Mouse (Mus musculus) kidney, embryonic 15.5 days (tissue): ENCODE measurements around the gene Creld2. TPM values are rescaled to one million over a fixed set of nuclear protein-coding genes. Genes with fewer than 3 reads are reported as not detected.

Source experiments
- ATAC-seq: fragments of 200-750 bp; cut with Nextera tagmentation; replicated peaks from 2 replicates; pipeline ENCODE4 v1.8.0; 2017; ENCODE audit warnings: moderate TSS enrichment; ENCODE audit not compliant: low FRiP score
- H3K27ac ChIP-seq: fragments of 300-500 bp; sonication (generic); 2 replicates; pipeline ENCODE4 v1.5.1; 2015; ENCODE audit warnings: mild to moderate bottlenecking, inconsistent platforms
- H3K27me3 ChIP-seq: fragments of 300-500 bp; sonication (generic); 2 replicates; pipeline ENCODE4 v1.6.1; 2015; ENCODE audit warnings: inconsistent platforms
- H3K36me3 ChIP-seq: fragments of 300-500 bp; sonication (generic); 2 replicates; pipeline ENCODE4 v1.6.1; 2015; ENCODE audit warnings: inconsistent platforms
- H3K4me1 ChIP-seq: fragments of 300-500 bp; sonication (generic); 2 replicates; pipeline ENCODE4 v1.6.1; 2015; ENCODE audit warnings: inconsistent platforms
- H3K4me2 ChIP-seq: fragments of 300-500 bp; sonication (generic); 2 replicates; pipeline ENCODE4 v1.6.1; 2015; ENCODE audit warnings: moderate library complexity, mild to moderate bottlenecking, inconsistent platforms
- H3K4me3 ChIP-seq: fragments of 300-500 bp; sonication (generic); replicated peaks from 2 replicates; pipeline ENCODE4 v1.5.1; 2015; ENCODE audit warnings: mild to moderate bottlenecking, inconsistent platforms
- H3K9ac ChIP-seq: fragments of 300-500 bp; sonication (generic); 2 replicates; pipeline ENCODE4 v1.6.1; 2015; ENCODE audit warnings: mild to moderate bottlenecking, inconsistent platforms
- H3K9me3 ChIP-seq: fragments of 300-500 bp; sonication (generic); replicated peaks from 2 replicates; pipeline ENCODE4 v1.6.1; 2016; ENCODE audit warnings: inconsistent platforms
- WGBS: fragments of 180-500 bp; shearing (Covaris S2); methylation state at CpG from one replicate; pipeline ENCODE4 v1.1.7; 2015; ENCODE audit warnings: mixed read lengths; 5-methylcytosine and 5-hydroxymethylcytosine counted together
- polyA plus RNA-seq: library from polyadenylated mRNA; unstranded; fragments of >200 nt; fragmentation: Nextera tagmentation; extraction: Ambion mirVana; gene quantifications from 2 replicates; pipeline ENCODE4 v1.2.1, GENCODE M21; 2015

Creld2 gene
- polyA plus RNA-seq, 1 experiment from 2014 or later, result 104 TPM

DNA sequence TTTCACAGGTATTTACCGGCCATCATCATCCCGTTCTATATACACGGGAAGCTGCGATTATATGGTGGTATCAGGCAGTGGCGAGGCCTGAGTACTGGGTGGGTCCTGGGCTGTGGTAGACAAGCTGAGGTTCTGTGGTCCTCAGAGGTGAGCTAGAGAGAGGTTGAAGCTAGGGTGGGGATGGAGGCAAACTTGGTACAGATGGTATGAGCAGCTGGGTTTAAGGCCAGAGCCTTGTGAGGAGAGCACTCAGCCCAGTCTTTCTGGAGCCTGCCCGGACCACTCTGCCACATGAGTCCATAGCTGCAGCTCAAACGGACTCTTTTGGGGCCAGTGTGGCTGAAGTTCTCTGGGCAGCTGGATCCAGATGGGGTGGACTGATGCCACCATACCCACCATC, 37.9 kb downstream of the Creld2 start:
- H3K27me3 ChIP-seq, result no peaks in the 10 kb centered on the region
- no peaks in the 10 kb centered on the region for H3K36me3 ChIP-seq
- H3K4me2 ChIP-seq, result no peak overlapping the region
- no peak overlapping the region for H3K9ac ChIP-seq
- H3K4me3 ChIP-seq, result no peak overlapping the region
- WGBS, result 92% methylated on average over 7 of the region's 7 CpGs
- H3K4me1 ChIP-seq, result peaks cover 31% of the 10 kb centered on the region
- ATAC-seq, result no peak
- H3K9me3 ChIP-seq, result no peaks in the 10 kb centered on the region
- H3K27ac ChIP-seq, result no peak overlapping the region

DNA sequence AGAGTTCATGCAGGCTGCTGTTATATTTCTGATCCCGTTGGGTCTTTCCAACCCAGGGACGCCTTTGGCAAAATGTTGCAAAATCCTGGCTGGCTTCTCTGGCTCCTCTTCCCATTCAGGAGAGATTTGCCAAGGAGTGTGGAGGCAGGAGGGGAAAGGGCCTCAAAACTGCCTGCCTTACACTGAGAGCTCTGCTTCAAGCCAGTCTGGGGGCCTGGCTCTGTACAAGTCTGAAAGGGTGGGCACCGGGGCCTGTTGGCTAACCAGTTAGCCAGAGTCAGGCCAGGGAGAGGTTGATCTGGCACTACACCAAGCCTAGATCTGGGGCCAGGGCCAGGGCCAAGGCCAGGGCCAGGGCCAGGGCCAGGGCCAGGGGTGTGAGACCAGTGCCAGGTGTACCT, 38.7 kb downstream of the Creld2 start:
- WGBS, result 91% methylated on average over 3 of the region's 3 CpGs
- Histone ChIP-seq H3K4me3 (no peak overlapping the region), H3K27me3 (no peaks in the 10 kb centered on the region), H3K4me1 (peaks cover 31% of the 10 kb centered on the region), H3K4me2 (no peak overlapping the region), H3K9ac (no peak overlapping the region), H3K36me3 (no peaks in the 10 kb centered on the region), H3K9me3 (no peaks in the 10 kb centered on the region), H3K27ac (no peak overlapping the region)
- no peak for ATAC-seq

DNA sequence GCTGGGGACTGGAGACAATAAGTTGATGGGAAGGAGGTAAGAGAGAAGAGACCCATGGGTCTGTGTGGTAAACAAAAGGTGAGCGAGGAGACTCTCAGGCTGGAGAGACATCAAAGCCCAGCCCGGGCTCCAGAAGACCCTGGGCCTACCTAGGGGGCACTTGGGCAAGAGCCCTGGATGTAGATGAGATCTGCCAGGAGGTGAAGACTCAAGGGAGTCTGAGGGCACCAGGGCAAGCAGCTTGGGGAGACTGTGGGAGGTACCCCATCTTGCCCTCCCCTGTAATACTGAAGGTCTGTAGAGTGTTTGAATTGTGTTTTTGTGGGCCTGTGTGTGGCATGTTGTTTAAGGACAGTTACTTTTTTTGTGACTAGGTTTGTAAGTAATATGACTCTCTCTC, 39.3 kb downstream of the Creld2 start:
- H3K9me3 ChIP-seq, result no peaks in the 10 kb centered on the region
- ATAC-seq, result no peak
- WGBS, result 71% methylated on average over 2 of the region's 2 CpGs
- H3K27ac ChIP-seq, result no peak overlapping the region
- no peak overlapping the region for H3K4me2 ChIP-seq
- no peak overlapping the region for H3K4me3 ChIP-seq
- no peaks in the 10 kb centered on the region for H3K27me3 ChIP-seq
- H3K4me1 ChIP-seq, result peaks cover 29% of the 10 kb centered on the region
- no peaks in the 10 kb centered on the region for H3K36me3 ChIP-seq
- no peak overlapping the region for H3K9ac ChIP-seq

DNA sequence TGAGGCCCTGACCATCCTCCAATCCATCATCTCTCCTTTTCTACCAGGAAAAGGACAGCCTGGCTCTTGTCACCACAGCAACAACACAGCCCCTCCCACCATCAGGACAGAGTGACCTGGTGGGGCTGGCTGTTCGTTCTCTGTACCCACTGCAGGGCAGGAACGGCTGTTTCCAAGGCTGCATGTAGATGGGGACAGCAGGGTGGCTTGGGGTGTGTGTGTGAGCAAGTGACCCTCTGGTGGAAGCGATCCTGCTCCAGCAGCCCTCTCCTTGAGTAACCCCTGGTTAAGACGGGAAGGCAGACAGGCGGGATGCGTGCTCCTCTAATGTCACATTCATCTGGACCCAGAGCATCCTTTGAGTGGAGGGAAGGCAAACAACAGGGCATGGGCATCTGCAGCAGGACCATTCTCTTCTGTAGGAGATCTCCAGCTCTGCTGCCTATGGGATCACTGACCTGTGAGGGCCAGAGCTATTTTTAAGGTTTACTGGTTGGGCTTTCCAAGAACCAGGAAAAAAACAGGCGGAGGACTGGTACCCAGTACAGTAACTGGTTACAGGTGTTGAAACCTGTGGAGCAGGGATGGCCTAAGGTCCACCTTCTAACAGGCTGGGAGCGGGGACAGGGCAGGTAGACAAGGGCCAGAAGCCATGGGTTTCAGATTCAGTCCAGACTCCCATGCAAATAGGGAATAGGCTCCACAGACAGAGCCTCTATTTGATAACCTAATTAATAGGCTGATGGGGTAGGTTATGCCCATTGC, 39.9 kb downstream of the Creld2 start:
- 72% methylated on average over 8 of the region's 8 CpGs for WGBS
- ATAC-seq, result no peak

DNA sequence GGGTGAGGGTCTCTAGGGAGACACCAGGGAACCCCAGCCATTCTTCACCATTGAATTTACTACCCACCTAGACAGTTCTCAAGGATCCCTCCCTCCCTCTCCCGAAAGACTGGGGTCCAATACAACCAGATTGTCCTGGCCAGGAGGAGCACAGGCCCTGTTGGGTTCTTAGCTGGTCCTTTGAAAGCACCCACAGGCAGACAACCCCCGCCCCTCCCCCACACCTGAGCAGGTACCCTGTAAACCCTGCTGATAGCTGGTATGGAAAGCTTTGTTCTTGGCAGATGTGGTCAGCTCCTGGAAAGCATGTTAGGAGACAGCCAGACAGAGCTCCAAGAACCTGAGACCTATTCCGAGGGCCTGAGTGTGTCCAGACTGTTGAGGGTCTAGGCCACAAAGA, 41.3 kb downstream of the Creld2 start:
- WGBS, result 88% methylated on average over 3 of the region's 3 CpGs
- ATAC-seq, result no peak
- H3K9ac ChIP-seq, result no peak overlapping the region
- no peaks in the 10 kb centered on the region for H3K27me3 ChIP-seq
- no peaks in the 10 kb centered on the region for H3K9me3 ChIP-seq
- H3K4me2 ChIP-seq, result no peak overlapping the region
- peaks cover 16% of the 10 kb centered on the region for H3K36me3 ChIP-seq
- H3K27ac ChIP-seq, result no peak overlapping the region
- no peak overlapping the region for H3K4me3 ChIP-seq
- peaks cover 28% of the 10 kb centered on the region for H3K4me1 ChIP-seq

More for the DNA sequence above, 39.9 kb downstream of the Creld2 start:
- Histone ChIP-seq H3K27me3 (no peaks in the 10 kb centered on the region), H3K9ac (no peak overlapping the region), H3K36me3 (peaks cover 2% of the 10 kb centered on the region; the same call in 1 of the 2 replicates), H3K9me3 (no peaks in the 10 kb centered on the region), H3K4me1 (peaks cover 28% of the 10 kb centered on the region), H3K27ac (no peak overlapping the region), H3K4me2 (no peak overlapping the region), H3K4me3 (no peak overlapping the region)

DNA sequence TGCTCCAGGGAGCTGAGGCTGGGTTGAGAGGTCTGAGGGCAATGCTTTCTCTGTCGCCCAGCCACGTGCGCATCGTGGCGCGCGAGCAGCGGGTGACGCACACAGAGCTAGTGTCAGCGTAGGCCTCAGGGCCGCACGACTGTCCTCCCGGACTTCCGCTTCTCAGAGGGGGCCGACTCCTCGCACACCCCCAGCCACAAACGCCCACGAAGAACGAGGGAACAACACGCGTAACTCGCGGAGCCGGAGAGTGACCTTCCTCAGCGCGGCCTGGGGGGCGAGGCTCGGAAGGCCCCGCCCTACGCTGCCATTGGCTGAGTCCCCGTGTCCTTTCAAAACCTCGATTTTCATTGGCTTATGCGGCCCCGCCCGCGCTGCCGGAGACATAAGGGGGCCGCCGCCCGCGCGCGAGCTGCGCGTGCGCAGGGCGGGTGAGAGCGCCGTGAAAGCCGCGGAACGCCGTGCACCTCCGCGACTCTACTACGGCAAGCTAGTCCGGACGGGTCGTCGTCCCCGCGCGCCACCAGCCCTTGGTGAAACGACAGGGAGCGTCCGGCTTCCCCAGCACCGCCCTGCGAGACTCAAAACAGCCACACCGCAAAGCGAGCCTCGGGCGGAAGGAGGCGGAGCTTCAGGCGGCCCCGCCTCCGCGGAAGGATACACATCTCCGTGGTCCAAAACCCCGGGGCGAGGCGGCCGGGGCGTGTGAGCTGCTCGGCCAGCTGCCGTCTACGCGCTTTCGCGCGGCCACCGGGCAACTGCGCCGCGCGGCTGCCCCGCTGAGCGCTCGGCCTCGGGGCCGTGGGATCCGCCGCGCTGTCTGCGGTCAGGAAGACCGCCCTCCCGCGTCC, 42.6 kb downstream of the Creld2 start, which contains the start of gene Pim3:
TSS of gene Pim3 (plus strand) at position 415 of the 851 bp plus-strand sequence.
- Histone ChIP-seq H3K9ac (peak within 1 kb of the TSS; percentile 84), H3K4me1 (peaks cover 37% of the 10 kb centered on the region), H3K9me3 (no peaks in the 10 kb centered on the region), H3K4me3 (peak within 1 kb of the TSS; percentile 86), H3K27ac (peak within 1 kb of the TSS; percentile 93), H3K36me3 (peaks cover 28% of the 10 kb centered on the region), H3K27me3 (no peaks in the 10 kb centered on the region), H3K4me2 (peak within 1 kb of the TSS; percentile 86)
- ATAC-seq, result peak; percentile 87
- WGBS, result under 1% methylated on average over 107 of the region's 107 CpGs

DNA sequence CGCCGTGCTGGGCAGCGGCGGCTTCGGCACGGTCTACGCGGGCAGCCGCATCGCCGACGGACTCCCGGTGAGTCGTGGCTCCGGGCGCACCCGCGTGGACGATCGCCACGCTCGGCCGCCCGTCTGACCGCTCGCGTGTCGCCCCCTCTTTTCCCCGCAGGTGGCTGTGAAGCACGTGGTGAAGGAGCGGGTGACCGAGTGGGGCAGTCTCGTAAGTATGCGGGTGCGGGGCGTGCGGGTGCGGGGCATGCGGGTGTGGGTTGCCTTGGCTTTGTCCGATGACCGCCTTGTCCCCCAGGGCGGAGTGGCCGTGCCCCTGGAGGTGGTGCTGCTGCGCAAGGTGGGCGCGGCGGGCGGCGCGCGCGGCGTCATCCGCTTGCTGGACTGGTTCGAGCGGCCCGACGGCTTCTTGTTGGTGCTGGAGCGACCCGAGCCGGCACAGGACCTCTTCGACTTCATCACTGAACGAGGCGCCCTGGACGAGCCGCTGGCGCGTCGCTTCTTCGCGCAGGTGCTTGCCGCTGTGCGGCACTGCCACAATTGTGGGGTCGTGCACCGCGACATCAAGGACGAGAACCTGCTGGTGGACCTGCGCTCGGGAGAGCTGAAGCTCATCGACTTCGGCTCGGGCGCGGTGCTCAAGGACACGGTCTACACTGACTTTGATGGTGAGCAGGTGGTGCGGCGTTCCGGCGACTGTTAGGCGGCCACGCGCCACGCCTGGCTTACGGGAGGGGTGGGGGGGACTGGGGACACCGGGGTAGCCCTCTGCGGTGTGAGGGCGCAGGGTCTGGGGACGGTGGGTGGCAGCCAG, 43.6 kb downstream of the Creld2 start:
- no peaks in the 10 kb centered on the region for H3K9me3 ChIP-seq
- peak overlapping the region; percentile 93 for H3K27ac ChIP-seq
- H3K4me3 ChIP-seq, result peak overlapping the region; percentile 86
- peak overlapping the region; percentile 86 for H3K4me2 ChIP-seq
- H3K4me1 ChIP-seq, result peaks cover 48% of the 10 kb centered on the region
- H3K9ac ChIP-seq, result peak overlapping the region; percentile 84
- ATAC-seq, result peak; percentile 5
- whole genome bisulfite sequencing, result under 1% methylated on average over 95 of the region's 98 CpGs
- peaks cover 28% of the 10 kb centered on the region for H3K36me3 ChIP-seq
- H3K27me3 ChIP-seq, result no peaks in the 10 kb centered on the region

DNA sequence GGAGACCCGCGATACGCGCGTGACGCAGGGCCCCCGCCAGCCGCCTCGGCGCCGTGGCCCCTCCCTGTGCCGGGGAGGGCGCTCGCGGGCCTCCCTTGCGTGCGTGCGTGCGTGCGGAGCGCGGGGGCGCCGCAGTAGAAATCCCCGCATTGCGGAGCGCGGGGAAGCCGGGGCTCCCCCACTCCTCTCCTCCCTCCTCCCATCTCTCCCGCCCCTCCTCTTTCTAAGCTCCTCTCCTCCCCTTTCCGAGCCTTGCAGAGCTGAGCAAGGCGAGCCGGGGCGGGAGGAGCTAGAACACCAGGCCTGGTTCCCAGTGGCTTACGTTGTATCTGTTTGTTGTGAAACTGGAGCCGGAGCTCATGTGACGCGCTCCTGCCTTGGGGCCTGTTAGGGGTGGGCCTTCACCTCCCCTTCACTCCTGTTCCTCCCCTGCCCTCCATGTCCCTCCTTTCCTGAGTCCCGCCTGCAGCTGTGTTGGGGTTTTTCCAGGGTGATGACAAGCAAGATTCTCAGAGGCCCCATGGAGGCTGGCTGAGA, 44.3 kb downstream of the Creld2 start:
- peaks cover 53% of the 10 kb centered on the region for H3K4me1 ChIP-seq
- peaks cover 28% of the 10 kb centered on the region for H3K36me3 ChIP-seq
- H3K27ac ChIP-seq, result peak overlapping the region; percentile 93
- peak overlapping the region; percentile 84 for H3K9ac ChIP-seq
- H3K4me3 ChIP-seq, result peak overlapping the region; percentile 86
- no peaks in the 10 kb centered on the region for H3K27me3 ChIP-seq
- 0% methylated on average over 36 of the region's 39 CpGs for WGBS
- H3K9me3 ChIP-seq, result no peaks in the 10 kb centered on the region
- peak; percentile 86 for ATAC-seq
- H3K4me2 ChIP-seq, result peak overlapping the region; percentile 86

DNA sequence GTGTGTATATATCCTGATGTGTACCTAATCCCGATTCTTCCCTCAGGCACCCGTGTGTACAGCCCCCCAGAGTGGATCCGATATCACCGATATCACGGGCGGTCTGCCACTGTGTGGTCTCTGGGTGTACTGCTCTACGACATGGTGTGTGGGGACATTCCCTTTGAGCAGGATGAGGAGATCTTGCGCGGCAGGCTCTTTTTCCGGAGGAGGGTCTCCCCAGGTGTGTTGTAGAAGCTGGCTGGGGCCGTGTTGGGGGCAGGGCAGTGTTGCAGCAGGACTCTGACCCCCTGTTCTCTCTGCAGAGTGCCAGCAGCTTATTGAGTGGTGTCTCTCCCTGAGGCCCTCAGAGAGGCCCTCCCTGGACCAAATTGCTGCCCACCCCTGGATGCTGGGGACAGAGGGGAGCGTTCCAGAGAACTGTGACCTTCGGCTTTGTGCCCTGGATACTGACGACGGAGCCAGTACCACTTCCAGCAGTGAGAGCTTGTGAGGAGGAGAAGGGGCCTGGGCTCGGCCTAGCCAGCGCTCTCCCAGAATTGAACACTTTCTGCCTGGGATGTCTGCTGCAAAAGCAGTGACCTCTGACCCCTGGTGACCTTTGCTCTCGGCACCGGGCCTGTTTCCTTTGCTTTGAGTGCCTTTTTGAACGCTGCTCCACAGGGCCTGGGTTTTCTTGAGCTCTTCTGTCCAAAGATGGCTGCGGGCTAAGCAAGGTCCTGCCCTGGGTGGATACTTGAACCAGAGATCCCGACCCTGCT, 45.0 kb downstream of the Creld2 start:
- H3K27ac ChIP-seq, result peak overlapping the region; percentile 93
- peak overlapping the region; percentile 86 for H3K4me3 ChIP-seq
- peak; percentile 4 for ATAC-seq
- H3K27me3 ChIP-seq, result no peaks in the 10 kb centered on the region
- H3K9me3 ChIP-seq, result no peaks in the 10 kb centered on the region
- WGBS, result 30% methylated on average over 22 of the region's 22 CpGs
- peak overlapping the region; percentile 86 for H3K4me2 ChIP-seq
- peak overlapping the region; percentile 84 for H3K9ac ChIP-seq
- H3K36me3 ChIP-seq, result peaks cover 28% of the 10 kb centered on the region
- H3K4me1 ChIP-seq, result peaks cover 53% of the 10 kb centered on the region

DNA sequence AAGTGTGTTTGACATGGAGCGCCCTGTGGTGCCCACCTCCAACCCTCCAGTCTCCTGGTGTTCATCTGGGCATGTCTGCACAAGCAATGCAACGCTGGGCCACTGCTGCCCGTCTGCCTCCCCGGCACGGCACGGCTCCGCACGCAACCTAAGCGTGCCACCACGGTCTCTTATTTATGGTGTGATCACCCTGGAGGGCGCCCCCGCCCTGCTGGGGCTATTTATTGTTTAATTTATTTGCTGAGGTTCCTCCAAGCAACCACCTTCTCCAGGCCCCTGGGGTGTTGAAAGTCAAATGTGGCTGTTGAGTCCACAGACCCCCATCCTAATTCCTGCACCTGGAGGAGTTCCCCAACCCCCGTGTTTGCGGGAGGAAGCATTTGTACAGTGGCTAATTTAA, 45.6 kb downstream of the Creld2 start:
- 65% methylated on average over 14 of the region's 14 CpGs for WGBS

More for the DNA sequence above, 45.6 kb downstream of the Creld2 start:
- H3K27ac ChIP-seq, result peak overlapping the region; percentile 93; the same call in 1 of the 2 replicates
- ATAC-seq, result no peak
- peaks cover 28% of the 10 kb centered on the region for H3K36me3 ChIP-seq
- H3K4me3 ChIP-seq, result peak overlapping the region; percentile 86
- H3K27me3 ChIP-seq, result no peaks in the 10 kb centered on the region
- H3K9me3 ChIP-seq, result no peaks in the 10 kb centered on the region
- H3K4me2 ChIP-seq, result peak overlapping the region; percentile 86
- H3K9ac ChIP-seq, result peak overlapping the region; percentile 84; the same call in 1 of the 2 replicates
- peaks cover 53% of the 10 kb centered on the region for H3K4me1 ChIP-seq
